ENCODE assay signal across 8 mouse cellular contexts in the genomic region with DNA sequence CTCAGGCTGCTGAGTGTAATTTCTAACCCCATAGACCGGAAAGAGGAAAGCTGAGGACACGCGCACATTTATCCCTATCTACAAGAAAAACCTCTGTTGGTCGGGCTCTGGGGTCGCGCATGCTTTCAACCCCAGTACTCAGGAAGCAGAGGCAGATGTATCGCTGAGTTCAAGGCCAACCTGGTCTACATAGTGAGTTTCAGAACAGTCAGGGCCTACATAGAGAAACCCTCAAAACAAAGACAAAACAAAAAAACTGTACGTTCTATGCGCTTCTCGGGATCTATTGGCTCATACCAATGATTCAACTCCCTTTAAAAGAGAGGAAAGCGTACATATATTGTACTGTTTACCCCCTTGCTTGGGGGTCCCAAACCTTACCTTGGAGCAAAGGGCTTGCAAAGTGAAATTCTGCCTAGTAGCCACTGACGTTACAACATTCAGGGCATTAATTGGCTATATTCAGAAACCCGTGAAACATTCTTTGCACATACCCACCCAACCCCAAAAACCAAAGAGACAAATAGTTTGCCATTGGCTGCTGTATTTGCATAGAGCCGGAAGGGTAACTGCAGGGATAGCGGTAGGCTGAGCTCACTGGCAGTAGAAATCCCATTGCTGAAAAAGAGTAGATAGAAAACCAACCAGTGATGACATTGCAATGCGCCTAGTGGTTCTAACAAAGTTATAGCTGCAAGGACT. TPM values are rescaled to one million over a fixed set of nuclear protein-coding genes. Genes with fewer than 3 reads are reported as not detected.
DNase-seq lines count a peak whose midpoint lies in the region; ATAC-seq and TF ChIP-seq lines count a peak whose summit lies in the region.

No protein-coding gene starts in this region.

- H3K9ac ChIP-seq in ES-Bruce4 (ENCODE audit: low read depth, poor library complexity, severe bottlenecking), result peak overlapping the region; percentile 61
- H3K9ac ChIP-seq in forebrain, embryonic 16.5 days (replicated peaks; ENCODE audit: low read depth, low read length), result peak overlapping the region; percentile 52

- H3K9me3 ChIP-seq in heart, embryonic 10.5 days, result no peaks in the 10 kb centered on the region
- no peaks in the 10 kb centered on the region for H3K9me3 ChIP-seq in ES-Bruce4 (replicated peaks; ENCODE audit: control insufficient read depth, insufficient read depth, low read length, poor library complexity, severe bottlenecking)
- H3K9me3 ChIP-seq in forebrain, embryonic 16.5 days (ENCODE audit: control insufficient read depth, low read length), result no peaks in the 10 kb centered on the region

- intact Hi-C loops in heart, postnatal 14 days (cut with DNase I), result loop anchor here (1.0 to 2.0 kb wide), 2 partner anchors 12 to 17 kb away; no protein-coding TSS in a partner anchor
- intact Hi-C loops in gastrocnemius, postnatal 14 days (cut with DNase I; ENCODE audit: low total_unique reads), result no loop called here

- peaks cover 23% of the 10 kb centered on the region; the same call in 1 of the 2 replicates for H3K79me2 ChIP-seq in macrophage (ENCODE audit: inconsistent target)

- no peak for ATAC-seq in forebrain, embryonic 16.5 days
- no peak for ATAC-seq in erythroid progenitor cell, adult 5-6 weeks (replicated peaks; ENCODE audit: low FRiP score, poor library complexity, severe bottlenecking)

- peak overlapping the region; percentile 76 for H3K4me3 ChIP-seq in heart, embryonic 10.5 days
- peak overlapping the region; percentile 78 for H3K4me3 ChIP-seq in ES-Bruce4 (ENCODE audit: low read depth, low read length)
- H3K4me3 ChIP-seq in forebrain, embryonic 16.5 days (replicated peaks; ENCODE audit: low read length), result peak overlapping the region; percentile 68
- peak overlapping the region; percentile 26 for H3K4me3 ChIP-seq in macrophage (ENCODE audit: inconsistent target)

- no peak for TF ChIP-seq POLR2A in ES-Bruce4 (IDR thresholded peaks at IDR 0.05; ENCODE audit: insufficient read depth, low read length)

- TF ChIP-seq CTCF in ES-Bruce4 (IDR thresholded peaks at IDR 0.05; ENCODE audit: low read depth, low read length), result no peak

- H3K4me1 ChIP-seq in heart, embryonic 10.5 days, result peaks cover 3% of the 10 kb centered on the region; the same call in 1 of the 2 replicates
- no peaks in the 10 kb centered on the region for H3K4me1 ChIP-seq in ES-Bruce4 (ENCODE audit: control insufficient read depth, insufficient read depth, low read length)
- H3K4me1 ChIP-seq in forebrain, embryonic 16.5 days (replicated peaks; ENCODE audit: control insufficient read depth, insufficient read depth, low read length), result peaks cover 11% of the 10 kb centered on the region

- no peak for TF ChIP-seq EP300 in ES-Bruce4 (IDR thresholded peaks at IDR 0.05; ENCODE audit: insufficient read depth, low read depth, low read length)

- H3K36me3 ChIP-seq in heart, embryonic 10.5 days, result peaks cover 24% of the 10 kb centered on the region
- no peaks in the 10 kb centered on the region for H3K36me3 ChIP-seq in ES-Bruce4 (ENCODE audit: control insufficient read depth, insufficient read depth, low read length, poor library complexity, severe bottlenecking)
- H3K36me3 ChIP-seq in forebrain, embryonic 16.5 days (ENCODE audit: control insufficient read depth, insufficient read depth), result peaks cover 6% of the 10 kb centered on the region; the same call in 1 of the 2 replicates
- H3K36me3 ChIP-seq in macrophage (ENCODE audit: inconsistent target), result peaks cover 7% of the 10 kb centered on the region; the same call in 1 of the 2 replicates

- H3K4me2 ChIP-seq in forebrain, embryonic 16.5 days (ENCODE audit: low read length), result peak overlapping the region; percentile 51

- no peaks in the 10 kb centered on the region for H3K27me3 ChIP-seq in heart, embryonic 10.5 days (ENCODE audit: insufficient read depth, poor library complexity, severe bottlenecking)
- no peaks in the 10 kb centered on the region for H3K27me3 ChIP-seq in ES-Bruce4 (ENCODE audit: control insufficient read depth, insufficient read depth, low read length, poor library complexity, severe bottlenecking)
- H3K27me3 ChIP-seq in forebrain, embryonic 16.5 days (replicated peaks; ENCODE audit: control insufficient read depth, insufficient read depth, low read length), result no peaks in the 10 kb centered on the region

- DNase-seq in heart, embryonic 10.5 days (ENCODE audit: low spot score), result no peak
- no peak for DNase-seq in heart, postnatal 14 days
- no peak for DNase-seq in frontal cortex, postnatal 10 days (ENCODE audit: low spot score in 2 of 2)
- no peak for DNase-seq in gastrocnemius, postnatal 14 days

- 45% methylated on average over 16 of the region's 16 CpGs for WGBS in heart, embryonic 10.5 days
- 46% methylated on average over 16 of the region's 16 CpGs for WGBS in forebrain, embryonic 16.5 days
- 53% methylated on average over 16 of the region's 16 CpGs for WGBS in macrophage (ENCODE audit: missing documents)

- H3K27ac ChIP-seq in heart, embryonic 10.5 days, result peak overlapping the region; percentile 92
- H3K27ac ChIP-seq in ES-Bruce4 (ENCODE audit: insufficient read depth, low read length), result peak overlapping the region; percentile 66
- H3K27ac ChIP-seq in forebrain, embryonic 16.5 days (ENCODE audit: low read length), result peak overlapping the region; percentile 75
- H3K27ac ChIP-seq in macrophage, result peak overlapping the region; percentile 44

RNA-seq across cellular contexts. Expression of a gene that starts 0.7 kb away (rescaled TPM):
- polyA plus RNA-seq in heart, embryonic 10.5 days (2016; fragmentation: Nextera tagmentation; extraction: Ambion mirVana), result 59.4 and 63.2 TPM in 2 replicates
- 10 to 100 TPM; 21.9 to 22.1 TPM for total RNA-seq in heart, postnatal 14 days (2021)
- polyA plus RNA-seq in ES-Bruce4 (2011; ENCODE audit: insufficient read depth, insufficient read length, low read depth, missing spikeins), result 35.8 and 39.3 TPM in 2 replicates
- polyA plus RNA-seq in forebrain, embryonic 16.5 days (2015; fragmentation: Nextera tagmentation; extraction: Ambion mirVana), result 80.8 and 88.3 TPM in 2 replicates
- 100 to 1,000 TPM in 15 of 26 experiments, 10 to 100 TPM in 11; 40.9 to 169 (median 114) TPM for total RNA-seq in macrophage (2018; cell fraction: chromatin; rRNA removed)
- 10 to 100 TPM; 60.1 to 99.9 (median 75.7) TPM for total RNA-seq in macrophage (2018; cell fraction: cytosol; rRNA removed)
- 100 to 1,000 TPM in 5 of 26 experiments, 10 to 100 TPM in 21; 45.4 to 127 (median 86.9) TPM for total RNA-seq in macrophage (2018; cell fraction: nucleus; rRNA removed)
- 38.2 to 73.8 TPM (median 68.8 TPM) in 3 replicates for polyA plus RNA-seq in macrophage (2018)
- 3.2 and 9.2 TPM in 2 replicates for total RNA-seq in erythroid progenitor cell, adult 5-6 weeks (2015; ENCODE audit: low replicate concordance)
- total RNA-seq in erythroid progenitor cell, adult 5-6 weeks (2017; ENCODE audit: low replicate concordance), result 3.2 and 9.8 TPM in 2 replicates
- 10 to 100 TPM; 19.7 to 20.0 TPM for total RNA-seq in gastrocnemius, postnatal 14 days (2021)

RNA-seq across cellular contexts. Expression of a gene that starts 1.5 kb away (rescaled TPM):
- not detected in 2 replicates for polyA plus RNA-seq in heart, embryonic 10.5 days (2016; fragmentation: Nextera tagmentation; extraction: Ambion mirVana)
- not detected for total RNA-seq in heart, postnatal 14 days (2021)
- not detected in 2 replicates for polyA plus RNA-seq in ES-Bruce4 (2011; ENCODE audit: insufficient read depth, insufficient read length, low read depth, missing spikeins)
- 0.78 TPM in 1 of 2 replicates, not detected in the other for polyA plus RNA-seq in forebrain, embryonic 16.5 days (2015; fragmentation: Nextera tagmentation; extraction: Ambion mirVana)
- total RNA-seq in macrophage (2018; cell fraction: chromatin; rRNA removed), result 1 to 10 TPM in 4 of 26 experiments, under 1 TPM in 2, not detected in 20; 0.49 to 2.2 (median 1.2) TPM
- under 1 TPM in 2 of 26 experiments, not detected in 24; 0.10 TPM for total RNA-seq in macrophage (2018; cell fraction: cytosol; rRNA removed)
- 1 to 10 TPM in 1 of 26 experiments, under 1 TPM in 5, not detected in 20; 0.30 to 1.2 (median 0.40) TPM for total RNA-seq in macrophage (2018; cell fraction: nucleus; rRNA removed)
- not detected in 3 replicates for polyA plus RNA-seq in macrophage (2018)
- not detected in 2 replicates for total RNA-seq in erythroid progenitor cell, adult 5-6 weeks (2015; ENCODE audit: low replicate concordance)
- not detected in 2 replicates for total RNA-seq in erythroid progenitor cell, adult 5-6 weeks (2017; ENCODE audit: low replicate concordance)
- total RNA-seq in gastrocnemius, postnatal 14 days (2021), result not detected

RNA-seq across cellular contexts. Expression of a gene that starts 1.6 kb away (rescaled TPM):
- 1.0 and 1.5 TPM in 2 replicates for polyA plus RNA-seq in heart, embryonic 10.5 days (2016; fragmentation: Nextera tagmentation; extraction: Ambion mirVana)
- total RNA-seq in heart, postnatal 14 days (2021), result not detected
- polyA plus RNA-seq in ES-Bruce4 (2011; ENCODE audit: insufficient read depth, insufficient read length, low read depth, missing spikeins) (1.0 and 3.1 TPM in 2 replicates), macrophage (2018) (not detected in 3 replicates)
- 8.3 and 10.4 TPM in 2 replicates for polyA plus RNA-seq in forebrain, embryonic 16.5 days (2015; fragmentation: Nextera tagmentation; extraction: Ambion mirVana)
- 1 to 10 TPM in 19 of 26 experiments, not detected in 7; 1.0 to 6.1 (median 2.6) TPM for total RNA-seq in macrophage (2018; cell fraction: chromatin; rRNA removed)
- total RNA-seq in macrophage (2018; cell fraction: cytosol; rRNA removed), result under 1 TPM in 3 of 26 experiments, not detected in 23; 0.17 to 0.48 (median 0.44) TPM
- 1 to 10 TPM in 15 of 26 experiments, under 1 TPM in 3, not detected in 8; 0.54 to 4.2 (median 1.9) TPM for total RNA-seq in macrophage (2018; cell fraction: nucleus; rRNA removed)
- not detected in 2 replicates for total RNA-seq in erythroid progenitor cell, adult 5-6 weeks (2015; ENCODE audit: low replicate concordance)
- total RNA-seq in erythroid progenitor cell, adult 5-6 weeks (2017; ENCODE audit: low replicate concordance), result not detected in 2 replicates
- under 1 TPM; 0.44 to 0.68 TPM for total RNA-seq in gastrocnemius, postnatal 14 days (2021)

RNA-seq across cellular contexts. Expression of a gene that starts 12.8 kb away (rescaled TPM):
- 66.5 and 73.0 TPM in 2 replicates for polyA plus RNA-seq in heart, embryonic 10.5 days (2016; fragmentation: Nextera tagmentation; extraction: Ambion mirVana)
- total RNA-seq in heart, postnatal 14 days (2021), result 10 to 100 TPM; 60.1 to 60.6 TPM
- polyA plus RNA-seq in ES-Bruce4 (2011; ENCODE audit: insufficient read depth, insufficient read length, low read depth, missing spikeins) (22.2 and 22.3 TPM in 2 replicates), macrophage (2018) (31.1 to 40.6 TPM (median 35.8 TPM) in 3 replicates)
- 93.4 and 100 TPM in 2 replicates for polyA plus RNA-seq in forebrain, embryonic 16.5 days (2015; fragmentation: Nextera tagmentation; extraction: Ambion mirVana)
- total RNA-seq in macrophage (2018; cell fraction: chromatin; rRNA removed), result 100 to 1,000 TPM in 1 of 26 experiments, 10 to 100 TPM in 25; 31.4 to 107 (median 64.2) TPM
- total RNA-seq in macrophage (2018; cell fraction: cytosol; rRNA removed), result 10 to 100 TPM; 31.3 to 52.8 (median 45.4) TPM
- total RNA-seq in macrophage (2018; cell fraction: nucleus; rRNA removed), result 10 to 100 TPM; 27.6 to 96.8 (median 50.1) TPM
- total RNA-seq in erythroid progenitor cell, adult 5-6 weeks (2015; ENCODE audit: low replicate concordance), result 13.0 and 13.4 TPM in 2 replicates
- 4.9 and 9.6 TPM in 2 replicates for total RNA-seq in erythroid progenitor cell, adult 5-6 weeks (2017; ENCODE audit: low replicate concordance)
- 10 to 100 TPM; 83.0 to 87.9 TPM for total RNA-seq in gastrocnemius, postnatal 14 days (2021)

RNA-seq across cellular contexts. Expression of a gene that starts 16.2 kb away (rescaled TPM):
- 3.1 and 3.2 TPM in 2 replicates for polyA plus RNA-seq in heart, embryonic 10.5 days (2016; fragmentation: Nextera tagmentation; extraction: Ambion mirVana)
- total RNA-seq in heart, postnatal 14 days (2021), result 10 to 100 TPM; 12.3 to 12.5 TPM
- polyA plus RNA-seq in ES-Bruce4 (2011; ENCODE audit: insufficient read depth, insufficient read length, low read depth, missing spikeins), result 10.9 and 12.6 TPM in 2 replicates
- 3.6 and 5.1 TPM in 2 replicates for polyA plus RNA-seq in forebrain, embryonic 16.5 days (2015; fragmentation: Nextera tagmentation; extraction: Ambion mirVana)
- 10 to 100 TPM in 22 of 26 experiments, 1 to 10 TPM in 4; 5.7 to 25.5 (median 14.7) TPM for total RNA-seq in macrophage (2018; cell fraction: chromatin; rRNA removed)
- total RNA-seq in macrophage (2018; cell fraction: cytosol; rRNA removed), result 10 to 100 TPM in 1 of 26 experiments, 1 to 10 TPM in 25; 6.5 to 12.0 (median 8.4) TPM
- 10 to 100 TPM in 20 of 26 experiments, 1 to 10 TPM in 6; 5.8 to 23.7 (median 15.1) TPM for total RNA-seq in macrophage (2018; cell fraction: nucleus; rRNA removed)
- 5.6 to 8.4 TPM (median 6.5 TPM) in 3 replicates for polyA plus RNA-seq in macrophage (2018)
- total RNA-seq in erythroid progenitor cell, adult 5-6 weeks (2015; ENCODE audit: low replicate concordance), result 0.84 and 9.4 TPM in 2 replicates
- not detected in 2 replicates for total RNA-seq in erythroid progenitor cell, adult 5-6 weeks (2017; ENCODE audit: low replicate concordance)
- 10 to 100 TPM; 11.8 to 13.4 TPM for total RNA-seq in gastrocnemius, postnatal 14 days (2021)

Comparison
In these comparisons a context has a peak if more than half of its experiments do, and no peak if none do; other contexts are left out.
1. H3K4me3 ChIP-seq: peak in every context shown above with its lines; median percentile 78 in ES-Bruce4; 76 in heart, embryonic 10.5 days; 68 in forebrain, embryonic 16.5 days; 26 in macrophage.